In genomic region chr1:136007211-136008158, GRCm38 (mm10) we compare ENCODE assay signal across 7 mouse cellular contexts. TPM values are rescaled to one million over a fixed set of nuclear protein-coding genes. Genes with fewer than 3 reads are reported as not detected.
DNase-seq lines count a peak whose midpoint lies in the region; ATAC-seq lines count a peak whose summit lies in the region.

TSS of gene Tmem9 (plus strand) at chr1:136008150.

- DNase-seq in adipocyte (ENCODE audit: low spot score): peak; percentile 23
- peak; percentile 87 for DNase-seq in embryo, embryonic 11 days
- DNase-seq in gastrocnemius, postnatal 14 days: peak; percentile 81
- peak; percentile 58 for DNase-seq in induced T-regulatory cell, adult 2 months (ENCODE audit: low read depth)
- DNase-seq in left cerebral cortex, postnatal 14 days (ENCODE audit: low spot score in 2 of 2): peak; percentile 57 to 60
- peak; percentile 38 for DNase-seq in right cerebral cortex, postnatal 4 days

- intact Hi-C loops in gastrocnemius, postnatal 14 days (cut with DNase I; ENCODE audit: low total_unique reads): no loop called here
- intact Hi-C loops in left cerebral cortex, postnatal 14 days (cut with DNase I): loop anchor here (5.0 kb wide), 1 partner anchor 50 kb away; no protein-coding TSS in a partner anchor

- ATAC-seq in megakaryocyte-erythroid progenitor cell, adult 5-6 weeks (replicated peaks; ENCODE audit: low FRiP score, low TSS enrichment, poor library complexity, severe bottlenecking): peak; percentile 98

RNA-seq across cellular contexts. Expression of gene Tmem9, which starts in this region (rescaled TPM):
- total RNA-seq in gastrocnemius, postnatal 14 days (2021): 10 to 100 TPM; 11.2 to 15.5 TPM
- 10 to 100 TPM; 73.0 to 78.7 TPM for total RNA-seq in left cerebral cortex, postnatal 14 days (2021)
- 36.5 and 39.9 TPM in 2 replicates for total RNA-seq in megakaryocyte-erythroid progenitor cell, adult 5-6 weeks (2014; fragmentation: Nextera tagmentation)
- 22.8 and 48.0 TPM in 2 replicates for total RNA-seq in megakaryocyte-erythroid progenitor cell, adult 5-6 weeks (2017)

Comparison
In these comparisons a context has a peak if more than half of its experiments do, and no peak if none do; other contexts are left out.
1. Peak in every context shown above with its lines: DNase-seq and ATAC-seq.
2. DNase-seq: peak in every context shown above with its lines; median percentile 87 in embryo, embryonic 11 days; 81 in gastrocnemius, postnatal 14 days; 58 in left cerebral cortex, postnatal 14 days; 58 in induced T-regulatory cell, adult 2 months; 38 in right cerebral cortex, postnatal 4 days; 23 in adipocyte.